Mouse (Mus musculus): ENCODE measurements around the gene Gm45713.

GRCm38 (mm10) chr7:45076501-45076900, 59.5 kb downstream of the Gm45713 start:
- TF ChIP-seq POLR2A (IDR thresholded peaks at IDR 0.05; ENCODE audit: control insufficient read depth, low read depth, low read length) (0 out of 2 replicates have a peak, but pooled peaks have one; percentile 7), CTCF (IDR thresholded peaks at IDR 0.05; ENCODE audit: control insufficient read depth, insufficient read depth, insufficient replicate concordance, low read depth, low read length) (no peak)

Data from testis, adult 2 months (tissue).